Mouse (Mus musculus) lung, embryonic 14.5 days (tissue): ENCODE data around the gene Eri3. TPM values are rescaled to one million over a fixed set of nuclear protein-coding genes. Genes with fewer than 3 reads are reported as not detected.
A peak's percentile ranks its signal among the peaks of the same experiment; 100 is the strongest.

Source experiments
- ATAC-seq: fragments of 200-750 bp; cut with Nextera tagmentation; 2 replicates; pipeline ENCODE4 v1.8.0; 2017; ENCODE audit warnings: mild to moderate bottlenecking, moderate TSS enrichment, moderate library complexity; ENCODE audit not compliant: insufficient read depth
- DNase-seq: peaks from one replicate; pipeline ENCODE4 v3.0.0-alpha.2; 2015
- H3K27ac ChIP-seq: fragments of 300-500 bp; sonication (generic); 2 replicates; pipeline ENCODE4 v1.5.1; 2014; ENCODE audit warnings: low read depth, mild to moderate bottlenecking, moderate library complexity
- H3K27me3 ChIP-seq: fragments of 300-500 bp; sonication (generic); 2 replicates; pipeline ENCODE4 v1.6.1; 2014; ENCODE audit warnings: low read length, control low read depth; ENCODE audit not compliant: insufficient read depth
- H3K36me3 ChIP-seq: fragments of 300-500 bp; sonication (generic); 2 replicates; pipeline ENCODE4 v1.6.1; 2014; ENCODE audit warnings: control low read depth; ENCODE audit not compliant: insufficient read depth
- H3K4me1 ChIP-seq: fragments of 300-500 bp; sonication (generic); 2 replicates; pipeline ENCODE4 v1.6.1; 2014; ENCODE audit warnings: antibody characterized with exemption, control low read depth; ENCODE audit not compliant: insufficient read depth
- H3K4me2 ChIP-seq: fragments of 300-500 bp; sonication (generic); 2 replicates; pipeline ENCODE4 v1.6.1; 2014; ENCODE audit warnings: mild to moderate bottlenecking
- H3K4me3 ChIP-seq: fragments of 300-500 bp; sonication (generic); 2 replicates; pipeline ENCODE4 v1.5.1; 2014; ENCODE audit warnings: low read depth, low read length
- H3K9ac ChIP-seq: fragments of 300-500 bp; sonication (generic); 2 replicates; pipeline ENCODE4 v1.6.1; 2014
- H3K9me3 ChIP-seq: fragments of 300-500 bp; sonication (generic); 2 replicates; pipeline ENCODE4 v1.6.1; 2016; ENCODE audit warnings: low read depth, low read length, control low read depth
- CTCF ChIP-seq: IDR thresholded peaks from 2 replicates; pipeline ENCODE4 v1.5.1; 2016; ENCODE audit warnings: antibody characterized with exemption, low read depth
- WGBS: fragments of 180-500 bp; shearing (Covaris S2); extraction: QIAGEN DNeasy Blood & Tissue Kit; methylation state at CpG from one replicate; pipeline ENCODE4 v1.1.7; 2014; 5-methylcytosine and 5-hydroxymethylcytosine counted together
- polyA plus RNA-seq: library from polyadenylated mRNA; unstranded; fragments of >200 nt; fragmentation: Nextera tagmentation; extraction: Ambion mirVana; gene quantifications from 2 replicates; pipeline ENCODE4 v1.2.1, GENCODE M21; 2014

The Eri3 gene
- 159 and 173 TPM in 2 replicates for polyA plus RNA-seq

GRCm38 (mm10) chr4:117550140-117550851, at the start of gene Eri3:
Eri3 (plus strand) TSS chr4:117550365.
- no peak for TF ChIP-seq CTCF
- under 1% methylated on average over 53 of the region's 53 CpGs for WGBS
- Histone ChIP-seq H3K4me1 (peaks cover 9% of the 10 kb centered on the region), H3K9me3 (no peaks in the 10 kb centered on the region), H3K9ac (peak within 1 kb of the TSS; percentile 86), H3K27ac (peak within 1 kb of the TSS; percentile 76), H3K36me3 (0 out of 2 replicates have a peak, but pooled peaks cover 3% of the 10 kb centered on the region), H3K4me2 (peak within 1 kb of the TSS; percentile 85), H3K27me3 (no peaks in the 10 kb centered on the region), H3K4me3 (peak within 1 kb of the TSS; percentile 90)
- ATAC-seq, result peak; percentile 99
- DNase-seq, result peak; percentile 99

DNA sequence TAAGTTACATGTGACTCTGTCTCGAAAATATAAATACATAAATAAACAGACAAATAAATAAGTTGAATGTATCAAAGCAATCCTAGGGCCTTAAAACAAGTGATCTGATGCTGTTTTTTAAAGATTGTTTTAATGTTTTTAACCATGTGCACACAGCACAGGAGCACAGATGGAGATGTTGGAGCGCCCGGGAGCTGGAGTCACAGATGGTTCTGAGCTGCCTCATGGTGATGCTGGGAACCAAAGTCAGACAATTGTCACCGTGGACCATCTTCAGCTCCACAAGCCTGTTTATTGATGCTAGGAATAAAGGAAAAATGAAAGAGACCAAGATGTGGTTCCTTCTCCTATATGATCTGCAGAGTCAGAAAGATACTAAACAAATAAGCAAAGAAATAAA, 31.9 kb upstream of the Eri3 start:
- 85% methylated on average over 4 of the region's 4 CpGs for WGBS
- TF ChIP-seq CTCF, result no peak
- no peak for ATAC-seq

DNA sequence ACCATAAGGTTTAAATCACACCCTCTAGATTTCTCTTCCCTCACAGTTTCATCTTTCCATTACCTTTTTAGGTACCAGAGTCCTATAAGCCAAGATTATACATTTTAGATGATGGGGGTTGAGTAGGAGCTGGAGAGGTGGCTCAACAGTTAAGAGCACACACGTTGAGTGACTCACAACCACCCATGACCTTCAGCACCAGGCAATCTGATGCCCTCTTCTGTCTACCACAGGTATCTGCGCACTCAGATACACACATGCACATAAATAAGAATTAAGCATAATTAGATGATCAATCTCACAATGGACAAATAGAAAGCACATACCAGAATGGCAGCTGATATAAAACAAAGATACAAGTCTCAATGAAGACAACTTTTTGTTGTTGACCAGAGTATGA, 28.8 kb upstream of the Eri3 start:
- no peak for ATAC-seq
- no peak for DNase-seq
- WGBS, result 63% methylated on average over 2 of the region's 2 CpGs

More for the DNA sequence above, 31.9 kb upstream of the Eri3 start:
- Histone ChIP-seq H3K9me3 (no peaks in the 10 kb centered on the region), H3K4me2 (no peak overlapping the region), H3K27me3 (no peaks in the 10 kb centered on the region), H3K9ac (no peak overlapping the region), H3K4me1 (no peaks in the 10 kb centered on the region), H3K36me3 (no peaks in the 10 kb centered on the region), H3K27ac (no peak overlapping the region), H3K4me3 (no peak overlapping the region)
- no peak for DNase-seq

DNA sequence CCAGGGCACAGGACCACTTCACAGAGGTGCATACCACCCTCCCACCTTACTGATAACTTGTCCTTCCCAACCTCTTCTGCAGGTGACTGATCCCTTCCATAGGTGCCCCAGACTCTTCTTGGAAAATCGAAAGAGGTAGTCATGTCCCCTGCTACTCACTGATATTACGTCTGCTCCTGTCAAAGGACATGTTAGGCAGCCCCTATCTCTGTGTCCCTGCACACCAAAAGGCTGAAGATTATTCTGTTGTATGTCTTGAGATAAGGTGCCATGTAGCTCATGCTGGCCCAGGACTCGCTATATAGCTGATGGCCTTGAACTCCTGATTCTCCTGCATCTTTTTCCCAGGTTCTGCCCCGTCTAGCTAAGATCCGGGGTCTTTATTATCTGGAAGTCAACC, 24.2 kb upstream of the Eri3 start:
- Histone ChIP-seq H3K9me3 (no peaks in the 10 kb centered on the region), H3K36me3 (no peaks in the 10 kb centered on the region), H3K4me2 (no peak overlapping the region), H3K27me3 (no peaks in the 10 kb centered on the region), H3K9ac (no peak overlapping the region), H3K4me1 (no peaks in the 10 kb centered on the region), H3K4me3 (no peak overlapping the region), H3K27ac (no peak overlapping the region)
- TF ChIP-seq CTCF, result no peak
- DNase-seq, result no peak
- no peak for ATAC-seq
- 84% methylated on average over 5 of the region's 5 CpGs for WGBS

More for the DNA sequence above, 28.8 kb upstream of the Eri3 start:
- Histone ChIP-seq H3K36me3 (no peaks in the 10 kb centered on the region), H3K9ac (no peak overlapping the region), H3K4me2 (no peak overlapping the region), H3K4me1 (no peaks in the 10 kb centered on the region), H3K27ac (no peak overlapping the region), H3K9me3 (no peaks in the 10 kb centered on the region), H3K4me3 (no peak overlapping the region), H3K27me3 (no peaks in the 10 kb centered on the region)
- TF ChIP-seq CTCF, result no peak

- H3K9ac ChIP-seq, result no peak overlapping the region
- 43% methylated on average over 9 of the region's 9 CpGs for WGBS
- no peak for ATAC-seq
- no peaks in the 10 kb centered on the region for H3K36me3 ChIP-seq
- H3K9me3 ChIP-seq, result no peaks in the 10 kb centered on the region
- DNase-seq, result no peak
- no peaks in the 10 kb centered on the region for H3K4me1 ChIP-seq
- H3K27ac ChIP-seq, result no peak overlapping the region
- H3K4me3 ChIP-seq, result no peak overlapping the region
- no peak overlapping the region for H3K4me2 ChIP-seq
- no peaks in the 10 kb centered on the region for H3K27me3 ChIP-seq
- no peak for TF ChIP-seq CTCF
Observed at GRCm38 (mm10) chr4:117527116-117527899, 22.9 kb upstream of the Eri3 start.

DNA sequence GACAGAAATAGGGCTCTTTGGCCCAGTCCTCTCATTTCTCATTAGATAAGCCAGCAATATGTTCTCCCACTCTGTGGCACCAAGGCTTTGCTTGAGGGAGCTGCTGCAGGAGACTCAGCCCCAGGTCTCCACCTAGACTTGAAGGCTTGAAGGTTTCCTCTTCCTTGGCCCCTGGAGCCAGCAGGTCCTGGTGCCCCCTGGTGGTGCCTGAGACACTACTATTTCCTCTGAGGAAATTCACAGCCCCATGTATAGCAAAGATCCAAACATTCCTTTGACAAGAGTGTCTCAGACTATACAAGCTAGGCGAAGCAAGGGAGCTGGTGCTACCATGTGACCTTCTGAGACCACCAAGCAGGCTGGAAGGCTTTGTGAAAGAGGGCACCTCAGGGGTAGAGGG, 22.2 kb upstream of the Eri3 start:
- Histone ChIP-seq H3K9ac (no peak overlapping the region), H3K27ac (no peak overlapping the region), H3K4me3 (no peak overlapping the region), H3K36me3 (no peaks in the 10 kb centered on the region), H3K4me1 (no peaks in the 10 kb centered on the region), H3K9me3 (no peaks in the 10 kb centered on the region), H3K4me2 (no peak overlapping the region), H3K27me3 (no peaks in the 10 kb centered on the region)
- 14% methylated on average over 1 of the region's 1 CpGs for WGBS
- TF ChIP-seq CTCF, result peak; percentile 83
- ATAC-seq (peak; percentile 71; the same call in 1 of the 2 replicates), DNase-seq (peak; percentile 83)

GRCm38 (mm10) chr4:117529843-117530242, 20.3 kb upstream of the Eri3 start:
- Histone ChIP-seq H3K4me3 (no peak overlapping the region), H3K9ac (no peak overlapping the region), H3K36me3 (no peaks in the 10 kb centered on the region), H3K4me2 (no peak overlapping the region), H3K27ac (no peak overlapping the region), H3K9me3 (no peaks in the 10 kb centered on the region), H3K4me1 (no peaks in the 10 kb centered on the region), H3K27me3 (no peaks in the 10 kb centered on the region)
- 72% methylated on average over 4 of the region's 4 CpGs for WGBS
- no peak for TF ChIP-seq CTCF
- DNase-seq (no peak), ATAC-seq (no peak)
